Mouse (Mus musculus) stomach, postnatal 0 days (tissue): ENCODE data around the gene Gm21190. TPM values are rescaled to one million over a fixed set of nuclear protein-coding genes. Genes with fewer than 3 reads are reported as not detected.
A peak's percentile ranks its signal among the peaks of the same experiment; 100 is the strongest.
"Not testable (repeated sequence)": the region's sequence is repeated elsewhere in the genome, so short reads cannot be mapped to it uniquely, and the experiment has no call there.

Experiments used
- ATAC-seq: fragments of 200-750 bp; cut with Nextera tagmentation; 2 replicates; pipeline ENCODE4 v1.8.0; 2017; ENCODE audit not compliant: low FRiP score, low TSS enrichment
- DNase-seq: peaks from one replicate; pipeline ENCODE4 v3.0.0-alpha.2; 2016; ENCODE audit warnings: low spot score
- H3K27ac ChIP-seq: fragments of 300-500 bp; sonication (generic); replicated peaks from 2 replicates; pipeline ENCODE4 v1.5.1; 2014; ENCODE audit warnings: mild to moderate bottlenecking, control low read depth
- H3K27me3 ChIP-seq: fragments of 300-500 bp; sonication (generic); 2 replicates; pipeline ENCODE4 v1.6.1; 2014; ENCODE audit warnings: low read length; ENCODE audit not compliant: control insufficient read depth, insufficient read depth
- H3K36me3 ChIP-seq: fragments of 300-500 bp; sonication (generic); 2 replicates; pipeline ENCODE4 v1.6.1; 2014; ENCODE audit warnings: low read length, mixed read lengths; ENCODE audit not compliant: control insufficient read depth, insufficient read depth
- H3K4me1 ChIP-seq: fragments of 300-500 bp; sonication (generic); replicated peaks from 2 replicates; pipeline ENCODE4 v1.6.1; 2014; ENCODE audit warnings: antibody characterized with exemption; ENCODE audit not compliant: control insufficient read depth, insufficient read depth
- H3K4me2 ChIP-seq: fragments of 300-500 bp; sonication (generic); replicated peaks from 2 replicates; pipeline ENCODE4 v1.6.1; 2014; ENCODE audit warnings: low read depth, mild to moderate bottlenecking, control low read depth, moderate library complexity
- H3K4me3 ChIP-seq: fragments of 300-500 bp; sonication (generic); 2 replicates; pipeline ENCODE4 v1.5.1; 2014; ENCODE audit warnings: low read depth, low read length, control low read depth
- H3K9ac ChIP-seq: fragments of 300-500 bp; sonication (generic); 2 replicates; pipeline ENCODE4 v1.6.1; 2014; ENCODE audit warnings: mild to moderate bottlenecking, low read length, control low read depth, mixed read lengths
- H3K9me3 ChIP-seq: fragments of 300-500 bp; sonication (generic); 2 replicates; pipeline ENCODE4 v1.6.1; 2016; ENCODE audit warnings: low read length; ENCODE audit not compliant: control insufficient read depth
- CTCF ChIP-seq: IDR thresholded peaks from 2 replicates; pipeline ENCODE4 v1.5.1; 2016; ENCODE audit warnings: antibody characterized with exemption, low read depth, mild to moderate bottlenecking, moderate library complexity
- EP300 ChIP-seq: optimal IDR thresholded peaks from 2 replicates; pipeline ENCODE3; 2016; ENCODE audit warnings: antibody characterized with exemption
- WGBS: fragments of 180-500 bp; shearing (Covaris S2); extraction: QIAGEN DNeasy Blood & Tissue Kit; methylation state at CpG from one replicate; pipeline ENCODE4 v1.1.7; 2014; 5-methylcytosine and 5-hydroxymethylcytosine counted together
- polyA plus RNA-seq: library from polyadenylated mRNA; unstranded; fragments of >200 nt; fragmentation: Nextera tagmentation; extraction: Ambion mirVana; gene quantifications from 2 replicates; pipeline ENCODE4 v1.2.1, GENCODE M21; 2015

Gm21190 gene
- polyA plus RNA-seq, 1 experiment from 2014 or later = not detected

DNA sequence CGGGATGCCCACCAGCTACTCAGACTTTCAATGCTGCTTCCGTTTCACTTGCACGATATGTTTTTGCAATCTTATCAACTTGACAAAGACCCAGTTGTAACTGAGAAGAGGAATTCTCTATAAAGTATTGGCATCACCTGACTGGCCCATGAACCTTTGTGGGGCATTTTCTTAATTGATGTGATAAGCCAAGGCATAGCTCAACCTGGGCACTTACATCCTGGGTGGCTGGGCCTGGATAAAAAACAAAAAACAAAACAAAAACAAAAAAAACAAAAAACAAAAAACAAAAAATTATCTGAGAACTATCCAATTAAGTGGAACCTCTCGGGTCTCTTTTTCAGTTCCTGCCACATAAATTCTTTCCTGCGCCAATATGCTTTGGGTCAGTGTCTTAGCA is 40.3 kb downstream of the Gm21190 start:
- H3K36me3 ChIP-seq = no peaks in the 10 kb centered on the region
- H3K4me3 ChIP-seq = no peak overlapping the region
- no peak for TF ChIP-seq EP300
- no peak for TF ChIP-seq CTCF
- 0 out of 2 replicates have a peak, but pooled peaks cover 5% of the 10 kb centered on the region for H3K9me3 ChIP-seq
- ATAC-seq (no peak), DNase-seq (no peak)
- no peak overlapping the region for H3K9ac ChIP-seq
- no peak overlapping the region for H3K27ac ChIP-seq
- H3K4me2 ChIP-seq = no peak overlapping the region
- H3K4me1 ChIP-seq = no peaks in the 10 kb centered on the region
- no peaks in the 10 kb centered on the region for H3K27me3 ChIP-seq
- WGBS = 86% methylated on average over 5 of the region's 5 CpGs

DNA sequence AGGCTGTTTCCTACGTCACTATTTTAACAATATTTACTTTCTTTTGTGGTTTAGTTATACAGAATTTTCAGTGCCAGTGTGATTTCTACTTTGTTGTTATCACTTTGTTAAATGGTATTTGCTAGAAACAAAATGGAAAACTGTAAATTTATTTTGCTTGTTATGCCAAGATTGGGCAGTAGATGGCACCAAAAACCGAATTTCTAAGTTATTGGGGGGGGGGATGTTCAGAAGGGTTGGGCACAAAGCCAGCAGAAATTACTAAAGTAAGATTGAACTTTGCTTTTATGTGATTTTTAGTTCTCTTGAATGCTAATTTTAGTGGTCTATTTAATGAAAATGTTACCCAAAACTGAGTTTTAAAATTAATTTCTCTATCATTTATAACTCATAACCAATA is 44.4 kb downstream of the Gm21190 start:
- H3K9me3 ChIP-seq, H3K27ac ChIP-seq, DNase-seq, H3K4me3 ChIP-seq, H3K4me1 ChIP-seq, H3K27me3 ChIP-seq, ATAC-seq, H3K9ac ChIP-seq, H3K4me2 ChIP-seq, H3K36me3 ChIP-seq: not testable (repeated sequence)
- TF ChIP-seq CTCF = peak; percentile 47
- 15% methylated on average over 2 of the region's 2 CpGs for WGBS

DNA sequence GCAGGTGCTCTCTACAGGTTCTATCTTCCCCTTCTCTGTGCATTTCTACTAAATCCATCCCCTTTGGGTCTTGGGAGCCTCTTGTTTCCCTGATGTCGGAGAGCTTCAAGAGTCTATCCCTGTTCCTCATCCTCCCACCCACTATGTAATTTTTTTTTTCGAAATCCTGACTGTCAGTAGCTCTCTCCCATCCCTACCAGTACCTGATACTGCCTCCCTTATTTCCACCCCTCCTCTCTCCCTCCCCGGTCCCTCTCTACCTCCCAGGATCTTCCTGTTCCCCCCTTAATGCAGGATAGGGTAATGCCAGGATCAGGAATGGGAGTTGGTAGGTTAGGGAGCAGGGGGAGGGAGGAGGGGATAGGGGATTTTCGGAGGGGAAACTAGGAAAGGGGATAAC is 45.4 kb downstream of the Gm21190 start:
- not testable (repeated sequence) for H3K9ac ChIP-seq, DNase-seq, H3K4me2 ChIP-seq, H3K9me3 ChIP-seq, H3K4me3 ChIP-seq, H3K27me3 ChIP-seq, H3K27ac ChIP-seq, H3K36me3 ChIP-seq, H3K4me1 ChIP-seq
- 51% methylated on average over 4 of the region's 4 CpGs for WGBS
- ATAC-seq = peak; percentile 67

DNA sequence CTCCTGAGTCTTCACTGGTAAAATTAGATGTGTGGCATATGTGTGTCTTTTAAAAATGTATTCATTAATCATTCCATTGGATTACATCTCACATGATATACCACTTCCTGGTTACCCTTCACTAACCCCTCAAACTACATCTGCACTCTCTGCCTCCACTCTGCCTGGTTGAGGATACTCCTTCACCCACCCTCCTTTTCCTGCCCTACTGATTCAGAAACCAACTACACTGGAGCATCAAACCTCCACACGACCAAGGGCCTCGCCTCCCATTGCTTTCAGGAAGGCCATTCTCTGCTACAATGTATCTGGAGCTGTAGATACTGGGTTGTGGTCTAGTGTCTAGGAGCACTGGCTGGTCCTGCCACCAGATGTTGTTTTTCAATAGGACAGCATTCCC is 46.2 kb downstream of the Gm21190 start:
- DNase-seq, H3K9ac ChIP-seq, H3K36me3 ChIP-seq, H3K27me3 ChIP-seq, ATAC-seq, H3K27ac ChIP-seq, H3K4me1 ChIP-seq, H3K4me3 ChIP-seq, H3K9me3 ChIP-seq, H3K4me2 ChIP-seq: not testable (repeated sequence)
- WGBS = 57% methylated on average over 2 of the region's 2 CpGs

DNA sequence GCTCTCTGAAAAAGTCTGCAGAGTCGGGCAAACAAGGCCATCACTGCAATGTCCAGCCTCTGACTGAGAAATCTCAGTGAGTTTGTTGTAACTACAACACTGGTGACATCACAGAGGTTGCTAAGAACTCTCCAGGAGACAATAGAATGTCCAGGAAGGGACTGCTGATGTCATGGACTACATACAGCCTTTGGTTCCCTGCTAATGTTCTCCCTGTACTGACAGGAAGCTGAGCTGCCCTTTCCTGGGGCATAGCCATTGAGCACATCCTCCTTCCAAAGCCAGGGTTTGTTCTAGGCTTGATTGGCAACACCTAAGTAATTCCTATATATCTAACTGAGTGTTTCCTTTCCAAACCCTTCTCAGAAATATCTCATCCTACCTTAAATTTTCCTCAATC is 52.6 kb downstream of the Gm21190 start, which contains the start of gene Gm21149:
Gene Gm21149 (minus strand): TSS at position 101 of the 400 bp plus-strand sequence.
- ATAC-seq, H3K27me3 ChIP-seq, DNase-seq, H3K4me2 ChIP-seq, H3K4me3 ChIP-seq, H3K36me3 ChIP-seq, H3K9me3 ChIP-seq, H3K27ac ChIP-seq, H3K9ac ChIP-seq, H3K4me1 ChIP-seq: not testable (repeated sequence)
- 49% methylated on average over 1 of the region's 1 CpGs for WGBS

Other genes starting within 250 kb of the Gm21190 start
- 0.29 TPM in 1 of 2 replicates, not detected in the other for gene Gm21149, start 52.7 kb downstream of the Gm21190 start, polyA plus RNA-seq
- not detected in 2 replicates for gene Gm21083, start 48.1 kb upstream of the Gm21190 start, polyA plus RNA-seq
- gene Speer4d, start 89.8 kb upstream of the Gm21190 start, polyA plus RNA-seq = not detected in 2 replicates
- gene 4930572O03Rik, start 127.8 kb upstream of the Gm21190 start, polyA plus RNA-seq = not detected in 2 replicates
- gene Speer4c, start 185.0 kb upstream of the Gm21190 start, polyA plus RNA-seq = 0.23 TPM in 1 of 2 replicates, not detected in the other